Mouse (Mus musculus) right cerebral cortex, adult 2 months (tissue): Measurements from ENCODE around the gene Batf3.
A peak's percentile ranks its signal among the peaks of the same experiment; 100 is the strongest.
"Not testable (repeated sequence)": the region's sequence is repeated elsewhere in the genome, so short reads cannot be mapped to it uniquely, and the experiment has no call there.

Source experiments
- DNase-seq, 2 experiments: peaks; one replicate each; pipeline ENCODE4 v3.0.0; 2021 to 2022; ENCODE audit warnings: low spot score in 2 of 2

Gene Batf3

DNA sequence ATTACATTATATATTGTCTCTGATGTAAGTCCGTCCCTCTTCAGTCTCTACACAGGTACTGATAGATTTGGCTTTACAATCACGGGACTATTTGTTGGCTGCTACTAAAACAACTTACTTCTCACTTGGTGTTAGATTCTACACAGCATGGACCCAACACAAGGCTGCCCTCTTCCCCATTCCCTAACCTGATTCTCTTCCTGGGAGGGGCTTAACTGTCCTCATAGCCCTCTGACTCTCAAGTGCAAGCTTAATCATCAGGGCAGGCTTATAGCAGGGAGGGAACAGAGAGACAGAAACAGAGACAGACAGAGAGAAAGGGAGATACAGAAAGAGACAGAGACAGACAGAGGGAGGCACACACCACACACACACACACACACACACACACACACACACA, 34.0 kb downstream of the Batf3 start:
- no peak for DNase-seq

DNA sequence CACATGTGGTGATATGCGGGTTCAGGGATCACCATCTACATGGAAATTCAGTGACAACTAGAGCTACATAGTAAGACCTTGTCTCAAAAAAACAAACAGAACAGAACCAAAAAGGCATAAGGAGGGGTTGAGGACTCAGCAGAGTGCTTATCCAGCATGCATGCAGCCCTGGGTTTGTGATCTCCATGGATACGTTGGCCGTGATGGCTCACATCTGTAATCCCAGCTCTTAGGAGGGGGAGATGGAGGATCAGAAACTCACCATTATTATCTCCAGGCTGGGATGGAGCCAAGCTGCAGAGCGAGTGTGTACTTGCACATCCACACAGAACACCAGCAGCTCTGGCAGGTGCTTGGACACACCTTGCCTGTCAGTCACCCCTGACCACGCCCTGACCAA, 34.6 kb downstream of the Batf3 start:
- no peak for DNase-seq

DNA sequence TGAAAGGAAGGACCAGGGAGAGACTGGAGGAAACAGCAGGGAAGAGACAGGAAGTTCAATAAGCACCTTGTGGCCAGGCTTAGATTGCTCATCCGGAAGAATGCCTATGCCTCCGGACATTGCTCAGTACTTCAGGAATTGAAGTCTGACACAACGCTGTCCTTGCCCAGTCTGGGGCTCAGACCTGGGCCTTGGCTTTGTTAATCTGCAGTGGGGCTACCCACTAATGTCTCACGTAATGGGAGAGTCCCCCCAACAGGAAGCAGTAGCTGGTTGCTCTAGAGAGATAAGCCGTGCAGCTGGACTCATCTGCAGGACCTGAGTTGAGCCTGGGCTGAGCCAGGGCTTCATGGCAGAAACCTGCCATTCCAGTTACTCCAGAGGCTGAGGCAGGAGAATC, 35.3 kb downstream of the Batf3 start:
- no peak for DNase-seq

DNA sequence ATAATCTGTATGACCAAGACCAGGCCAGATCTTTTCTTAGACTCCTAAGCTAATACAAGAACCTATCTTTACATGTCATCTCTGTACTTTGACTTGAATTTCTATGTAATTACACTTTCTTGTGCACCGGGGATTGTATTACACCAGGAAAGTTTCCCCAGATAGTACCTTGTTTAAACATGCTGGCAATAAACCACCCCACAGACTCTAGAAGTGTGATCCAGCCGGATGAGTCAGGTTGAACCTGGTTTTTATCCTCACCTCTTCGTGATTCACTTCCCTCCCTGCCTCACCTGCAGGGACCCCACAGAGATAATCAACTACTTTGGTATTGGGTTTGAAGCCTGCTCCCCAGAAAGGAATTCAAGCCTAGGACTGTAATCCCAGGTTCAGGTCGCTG, 37.8 kb downstream of the Batf3 start:
- no peak for DNase-seq

DNA sequence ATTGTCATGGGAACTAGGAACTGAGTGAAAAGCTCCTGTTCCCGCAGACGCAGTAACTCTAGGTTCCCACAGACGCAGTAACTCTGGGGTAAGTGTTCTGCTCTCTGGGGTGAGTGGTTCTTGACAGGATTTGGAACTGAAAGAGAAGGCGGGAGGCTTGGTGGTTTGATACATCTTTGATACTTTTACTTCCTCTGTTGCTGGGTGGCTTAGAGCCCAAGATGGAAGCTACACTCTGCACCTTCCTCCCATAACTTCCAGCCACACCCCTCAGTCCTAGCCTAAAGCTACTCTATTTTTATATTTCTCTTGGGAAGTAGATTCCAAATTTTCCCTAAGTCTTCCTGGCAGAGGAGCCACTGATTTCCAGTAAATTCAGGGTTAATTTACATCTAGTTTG, 40.8 kb downstream of the Batf3 start:
- DNase-seq = no peak

DNA sequence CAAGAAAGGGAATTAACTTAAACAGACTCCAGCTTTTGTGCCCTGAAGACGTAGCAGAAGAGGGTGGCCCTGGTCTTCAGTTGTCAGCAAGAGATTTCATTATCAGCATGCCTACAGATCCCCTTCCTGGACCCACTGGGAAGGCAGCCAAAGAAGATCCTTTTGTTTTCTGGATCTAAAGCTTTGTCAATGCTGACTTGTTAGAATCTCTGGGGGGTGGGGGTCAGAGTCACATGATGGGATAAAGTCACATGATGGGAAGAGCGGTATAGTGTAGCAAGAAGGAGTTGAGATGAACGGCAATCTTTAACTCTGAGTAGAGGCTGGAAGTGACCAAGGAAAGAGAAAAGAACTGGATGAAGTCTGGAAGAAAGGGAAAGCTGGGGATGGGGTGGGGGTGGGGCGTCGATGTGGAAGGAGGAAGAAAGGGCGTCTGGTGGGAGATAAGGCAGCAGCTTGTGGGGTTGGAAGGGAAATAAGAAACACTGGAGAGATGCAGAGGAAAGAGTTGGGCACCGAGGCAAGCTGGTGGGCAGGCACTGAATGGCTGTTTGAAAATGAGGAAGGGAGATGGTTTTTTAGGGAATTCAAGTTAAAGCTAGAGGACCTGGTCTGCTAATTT, 41.3 kb downstream of the Batf3 start:
- no peak for DNase-seq

DNA sequence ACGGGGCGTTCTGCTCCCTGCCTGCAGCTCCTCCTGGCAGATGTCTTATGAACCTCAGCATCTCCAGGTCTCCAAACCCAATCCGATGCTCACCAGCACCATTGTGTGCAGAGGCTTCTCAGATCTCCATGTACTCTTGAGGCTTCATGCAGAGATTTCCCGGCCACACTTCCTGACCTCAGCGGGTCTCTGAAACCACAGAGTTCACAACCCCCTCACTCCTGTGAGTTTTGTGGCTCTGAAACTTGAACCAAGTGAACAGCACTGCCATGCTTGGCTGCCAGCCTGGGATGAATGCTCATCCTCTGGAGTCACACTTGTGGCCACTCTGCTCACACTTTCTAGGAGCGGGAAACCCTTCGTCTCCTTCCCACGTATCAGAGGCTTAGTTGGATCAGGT, 43.3 kb downstream of the Batf3 start:
- DNase-seq = no peak

DNA sequence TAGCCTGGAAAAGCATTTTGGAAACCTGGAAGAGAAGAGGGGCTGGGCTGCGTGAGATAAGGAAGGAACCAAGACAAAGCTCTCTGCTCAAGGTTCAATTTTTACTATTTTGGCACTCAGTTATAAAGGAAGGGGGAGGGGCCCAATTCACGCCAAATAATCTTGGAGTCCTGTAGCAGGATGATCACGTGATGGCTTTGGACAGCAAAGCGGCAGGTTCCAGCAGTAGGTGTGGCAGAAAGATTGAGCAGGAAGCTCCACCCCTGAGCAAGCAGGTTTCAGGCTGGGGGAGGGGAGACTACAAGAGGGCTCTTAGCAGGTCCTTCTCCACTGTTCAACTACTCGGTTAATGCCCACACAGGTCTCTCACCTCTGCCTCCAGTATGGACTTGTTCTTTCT, 51.8 kb downstream of the Batf3 start:
- not testable (repeated sequence) for DNase-seq

DNA sequence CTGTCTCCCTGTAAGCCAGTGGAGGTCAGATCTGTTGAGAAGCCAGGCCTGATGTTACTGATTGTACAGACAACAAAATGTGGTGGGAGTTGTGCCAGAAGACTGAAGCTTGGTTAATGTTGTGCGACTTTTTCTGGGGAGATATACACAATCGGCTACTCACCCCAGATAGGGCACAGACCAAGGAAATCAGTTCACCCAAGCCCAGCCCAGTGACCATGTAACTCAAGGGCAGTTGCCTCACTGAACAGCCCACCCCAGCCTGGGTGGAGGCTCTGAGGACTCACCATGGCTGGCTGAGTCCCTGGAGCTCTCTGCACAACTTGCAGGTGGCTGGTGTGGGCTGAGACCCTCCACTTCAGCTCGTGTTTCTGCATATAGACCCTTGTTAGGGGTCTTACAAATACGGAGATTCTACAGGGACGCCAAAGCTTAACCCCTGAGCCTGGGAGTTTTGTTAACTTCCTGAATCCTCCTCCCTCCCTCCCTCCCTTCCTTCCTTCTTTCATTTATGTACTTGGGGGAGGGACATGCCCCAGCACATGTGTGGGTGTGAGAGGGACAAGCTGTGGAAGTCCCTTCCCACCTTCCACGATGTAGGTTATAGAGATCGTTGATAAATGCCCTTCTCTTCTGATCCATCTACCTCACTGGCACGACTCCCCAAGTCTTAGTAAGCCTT, 53.4 kb downstream of the Batf3 start:
- no peak for DNase-seq

DNA sequence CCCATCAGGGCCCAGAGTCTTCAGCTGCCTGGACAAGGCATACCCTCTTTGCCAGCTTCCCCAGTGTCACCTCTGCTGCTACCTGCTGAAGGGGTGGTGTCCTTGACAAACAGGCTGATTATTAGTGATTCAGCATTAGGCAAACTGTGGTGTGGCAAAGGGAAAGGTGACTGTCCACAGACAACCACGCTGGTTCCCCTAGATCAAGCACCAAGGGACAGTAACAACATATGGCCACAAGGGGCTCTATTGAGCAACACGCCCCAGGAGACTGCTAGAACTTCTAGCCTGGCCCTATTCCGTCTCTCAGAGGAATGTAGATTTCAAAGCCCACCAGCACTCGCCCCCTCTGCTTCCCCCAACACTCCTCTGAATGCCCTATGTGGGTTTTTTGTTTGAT, 55.4 kb downstream of the Batf3 start:
- peak; percentile 35 to 43 for DNase-seq

DNA sequence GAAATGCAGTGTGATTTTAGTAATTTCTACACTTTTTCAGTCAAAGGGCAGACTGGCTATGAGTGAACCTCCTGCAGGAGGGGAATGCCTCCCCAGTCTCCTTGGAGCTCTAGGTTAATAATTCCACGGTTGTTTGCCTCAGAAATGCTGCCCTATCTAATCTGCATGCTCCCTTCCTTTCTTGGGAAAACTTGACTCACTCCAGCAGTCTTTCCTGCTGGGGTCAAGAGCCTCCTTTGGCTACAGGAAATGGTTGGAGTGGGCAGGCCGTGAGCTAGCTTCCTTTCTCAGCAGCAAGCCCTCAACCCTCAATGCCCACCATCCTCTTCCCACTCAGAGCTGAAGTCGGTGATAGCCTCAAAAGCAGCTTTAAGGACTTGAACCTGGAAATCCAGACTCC, 56.7 kb downstream of the Batf3 start:
- DNase-seq = no peak
